Mouse (Mus musculus): Measurements from ENCODE around the gene Glrx5. TPM values are rescaled to one million over a fixed set of nuclear protein-coding genes. Genes with fewer than 3 reads are reported as not detected.

The Glrx5 gene
- polyA plus RNA-seq, 1 experiment from 2014 or later, result 169 TPM

- H3K27ac ChIP-seq (replicated peaks), result no peak overlapping the region
- no peaks in the 10 kb centered on the region for H3K27me3 ChIP-seq
- no peak overlapping the region for H3K4me2 ChIP-seq
- WGBS, result 69% methylated on average over 7 of the region's 7 CpGs
- H3K36me3 ChIP-seq, result no peaks in the 10 kb centered on the region
- ATAC-seq (ENCODE audit: low FRiP score, low read depth), result no peak
- peaks cover 4% of the 10 kb centered on the region; the same call in 1 of the 2 replicates for H3K9me3 ChIP-seq
- no peak overlapping the region for H3K4me3 ChIP-seq
- no peak overlapping the region for H3K9ac ChIP-seq
- H3K4me1 ChIP-seq (replicated peaks), result no peaks in the 10 kb centered on the region
Measured at GRCm38 (mm10) chr12:105022141-105022540, 10.3 kb upstream of the Glrx5 start.

GRCm38 (mm10) chr12:105022776-105023175, 9.7 kb upstream of the Glrx5 start:
- peaks cover 4% of the 10 kb centered on the region; the same call in 1 of the 2 replicates for H3K9me3 ChIP-seq
- no peak overlapping the region for H3K27ac ChIP-seq (replicated peaks)
- H3K9ac ChIP-seq, result no peak overlapping the region
- H3K36me3 ChIP-seq, result no peaks in the 10 kb centered on the region
- no peak overlapping the region for H3K4me2 ChIP-seq
- H3K4me1 ChIP-seq (replicated peaks), result no peaks in the 10 kb centered on the region
- WGBS, result 99% methylated on average over 9 of the region's 9 CpGs
- no peaks in the 10 kb centered on the region for H3K27me3 ChIP-seq
- ATAC-seq (ENCODE audit: low FRiP score, low read depth), result no peak
- no peak overlapping the region for H3K4me3 ChIP-seq

GRCm38 (mm10) chr12:105025271-105025946, 7.1 kb upstream of the Glrx5 start:
- no peaks in the 10 kb centered on the region for H3K27me3 ChIP-seq
- 49% methylated on average over 8 of the region's 8 CpGs for WGBS
- ATAC-seq (ENCODE audit: low FRiP score, low read depth), result no peak

GRCm38 (mm10) chr12:105025947-105026586, 6.4 kb upstream of the Glrx5 start:
- no peaks in the 10 kb centered on the region for H3K27me3 ChIP-seq
- H3K9me3 ChIP-seq, result peaks cover 4% of the 10 kb centered on the region; the same call in 1 of the 2 replicates
- WGBS, result 51% methylated on average over 10 of the region's 10 CpGs
- ATAC-seq (ENCODE audit: low FRiP score, low read depth), result no peak
- H3K27ac ChIP-seq (replicated peaks), result no peak overlapping the region
- no peak overlapping the region for H3K4me3 ChIP-seq
- no peak overlapping the region for H3K9ac ChIP-seq
- no peak overlapping the region for H3K4me2 ChIP-seq
- H3K4me1 ChIP-seq (replicated peaks), result peaks cover 8% of the 10 kb centered on the region
- H3K36me3 ChIP-seq, result peaks cover 13% of the 10 kb centered on the region; the same call in 1 of the 2 replicates

More at GRCm38 (mm10) chr12:105025271-105025946, 7.1 kb upstream of the Glrx5 start:
- Histone ChIP-seq H3K4me3 (no peak overlapping the region), H3K4me1 (replicated peaks) (peaks cover 1% of the 10 kb centered on the region), H3K4me2 (no peak overlapping the region), H3K27ac (replicated peaks) (no peak overlapping the region), H3K9ac (no peak overlapping the region), H3K36me3 (peaks cover 13% of the 10 kb centered on the region; the same call in 1 of the 2 replicates), H3K9me3 (peaks cover 4% of the 10 kb centered on the region; the same call in 1 of the 2 replicates)

GRCm38 (mm10) chr12:105027323-105027991, 5.0 kb upstream of the Glrx5 start:
- ATAC-seq (ENCODE audit: low FRiP score, low read depth), result no peak
- 33% methylated on average over 15 of the region's 15 CpGs for WGBS
- Histone ChIP-seq H3K4me3 (no peak overlapping the region), H3K9me3 (peaks cover 4% of the 10 kb centered on the region; the same call in 1 of the 2 replicates), H3K9ac (no peak overlapping the region), H3K27ac (replicated peaks) (no peak overlapping the region), H3K27me3 (no peaks in the 10 kb centered on the region), H3K36me3 (peaks cover 13% of the 10 kb centered on the region; the same call in 1 of the 2 replicates), H3K4me2 (no peak overlapping the region), H3K4me1 (replicated peaks) (peaks cover 13% of the 10 kb centered on the region)

GRCm38 (mm10) chr12:105029890-105030289, 2.6 kb upstream of the Glrx5 start:
- H3K9me3 ChIP-seq, result no peaks in the 10 kb centered on the region
- WGBS, result 78% methylated on average over 9 of the region's 9 CpGs
- no peak overlapping the region for H3K4me2 ChIP-seq
- H3K27ac ChIP-seq (replicated peaks), result no peak overlapping the region
- H3K4me3 ChIP-seq, result no peak overlapping the region
- H3K4me1 ChIP-seq (replicated peaks), result peaks cover 33% of the 10 kb centered on the region
- H3K27me3 ChIP-seq, result no peaks in the 10 kb centered on the region
- no peak overlapping the region for H3K9ac ChIP-seq
- ATAC-seq (ENCODE audit: low FRiP score, low read depth), result no peak
- peaks cover 13% of the 10 kb centered on the region; the same call in 1 of the 2 replicates for H3K36me3 ChIP-seq

- WGBS, result 3% methylated on average over 37 of the region's 37 CpGs
- H3K4me1 ChIP-seq (replicated peaks), result peaks cover 41% of the 10 kb centered on the region
- peak overlapping the region; percentile 84 for H3K9ac ChIP-seq
- no peaks in the 10 kb centered on the region for H3K27me3 ChIP-seq
- peak overlapping the region; percentile 81 for H3K27ac ChIP-seq (replicated peaks)
- no peak for ATAC-seq (ENCODE audit: low FRiP score, low read depth)
- H3K4me3 ChIP-seq, result peak overlapping the region; percentile 84
- H3K4me2 ChIP-seq, result peak overlapping the region; percentile 88
- H3K36me3 ChIP-seq, result peaks cover 13% of the 10 kb centered on the region; the same call in 1 of the 2 replicates
- no peaks in the 10 kb centered on the region for H3K9me3 ChIP-seq
Measured at GRCm38 (mm10) chr12:105031081-105032058, 1.1 kb upstream of the Glrx5 start.

GRCm38 (mm10) chr12:105032832-105033775, 616 bp downstream of the Glrx5 start:
- H3K4me3 ChIP-seq, result peak overlapping the region; percentile 84
- WGBS, result 3% methylated on average over 45 of the region's 45 CpGs
- H3K27ac ChIP-seq (replicated peaks), result peak overlapping the region; percentile 82
- H3K4me1 ChIP-seq (replicated peaks), result peaks cover 41% of the 10 kb centered on the region
- peak; percentile 46; the same call in 1 of the 2 replicates for ATAC-seq (ENCODE audit: low FRiP score, low read depth)
- H3K9ac ChIP-seq, result peak overlapping the region; percentile 84
- H3K36me3 ChIP-seq, result peaks cover 13% of the 10 kb centered on the region; the same call in 1 of the 2 replicates
- peak overlapping the region; percentile 83 for H3K4me2 ChIP-seq
- no peaks in the 10 kb centered on the region for H3K9me3 ChIP-seq
- H3K27me3 ChIP-seq, result no peaks in the 10 kb centered on the region

- Histone ChIP-seq H3K4me2 (peak overlapping the region; percentile 83), H3K27ac (replicated peaks) (no peak overlapping the region), H3K4me3 (peak overlapping the region; percentile 84; the same call in 1 of the 2 replicates), H3K27me3 (no peaks in the 10 kb centered on the region), H3K9me3 (no peaks in the 10 kb centered on the region), H3K36me3 (peaks cover 9% of the 10 kb centered on the region; the same call in 1 of the 2 replicates), H3K9ac (peak overlapping the region; percentile 20; the same call in 1 of the 2 replicates), H3K4me1 (replicated peaks) (peaks cover 41% of the 10 kb centered on the region)
- no peak for ATAC-seq (ENCODE audit: low FRiP score, low read depth)
- 76% methylated on average over 14 of the region's 14 CpGs for WGBS
Measured at GRCm38 (mm10) chr12:105034130-105034769, 1.8 kb downstream of the Glrx5 start.

GRCm38 (mm10) chr12:105038211-105038610, 5.7 kb downstream of the Glrx5 start:
- H3K4me2 ChIP-seq, result no peak overlapping the region
- H3K9me3 ChIP-seq, result no peaks in the 10 kb centered on the region
- no peak overlapping the region for H3K9ac ChIP-seq
- H3K36me3 ChIP-seq, result peaks cover 14% of the 10 kb centered on the region; the same call in 1 of the 2 replicates
- no peak for ATAC-seq (ENCODE audit: low FRiP score, low read depth)
- no peak overlapping the region for H3K4me3 ChIP-seq
- no peaks in the 10 kb centered on the region for H3K27me3 ChIP-seq
- WGBS, result 91% methylated on average over 11 of the region's 11 CpGs
- peaks cover 24% of the 10 kb centered on the region for H3K4me1 ChIP-seq (replicated peaks)
- no peak overlapping the region for H3K27ac ChIP-seq (replicated peaks)

All from hindbrain, embryonic 15.5 days (tissue).